Mouse (Mus musculus) urinary bladder, postnatal 25 days (tissue): ENCODE results near the gene Cdh1.
"Not testable (repeated sequence)": the region's sequence is repeated elsewhere in the genome, so short reads cannot be mapped to it uniquely, and the experiment has no call there.

Experiments
- DNase-seq: peaks from one replicate; pipeline ENCODE4 v3.0.0; 2022; ENCODE audit warnings: low spot score

Cdh1 gene

GRCm38 (mm10) chr8:106592458-106592857, 10.7 kb upstream of the Cdh1 start:
- no peak for DNase-seq

- DNase-seq, result not testable (repeated sequence)
These were observed 7.5 kb upstream of the Cdh1 start for GRCm38 (mm10) chr8:106595623-106596022.

GRCm38 (mm10) chr8:106597067-106597466, 6.1 kb upstream of the Cdh1 start:
- no peak for DNase-seq

GRCm38 (mm10) chr8:106599265-106599979, 3.7 kb upstream of the Cdh1 start:
- DNase-seq, result no peak

GRCm38 (mm10) chr8:106603933-106604332, 782 bp downstream of the Cdh1 start:
- DNase-seq, result no peak

- DNase-seq, result no peak
These were observed 2.5 kb downstream of the Cdh1 start for GRCm38 (mm10) chr8:106605657-106606056.

GRCm38 (mm10) chr8:106606121-106606520, 3.0 kb downstream of the Cdh1 start:
- no peak for DNase-seq

GRCm38 (mm10) chr8:106606601-106607145, 3.5 kb downstream of the Cdh1 start:
- no peak for DNase-seq

- DNase-seq, result not testable (repeated sequence)
These were observed 4.6 kb downstream of the Cdh1 start for GRCm38 (mm10) chr8:106607783-106608182.

- DNase-seq, result no peak
These were observed 5.3 kb downstream of the Cdh1 start for GRCm38 (mm10) chr8:106608425-106608824.

- no peak for DNase-seq
These were observed 6.1 kb downstream of the Cdh1 start for GRCm38 (mm10) chr8:106609076-106609903.

GRCm38 (mm10) chr8:106610958-106611640, 7.9 kb downstream of the Cdh1 start:
- DNase-seq, result no peak

GRCm38 (mm10) chr8:106612047-106612446, 8.9 kb downstream of the Cdh1 start:
- no peak for DNase-seq

- no peak for DNase-seq
These were observed 11.6 kb downstream of the Cdh1 start for GRCm38 (mm10) chr8:106614704-106615103.

- DNase-seq, result no peak
These were observed 12.6 kb downstream of the Cdh1 start for GRCm38 (mm10) chr8:106615661-106616299.

- no peak for DNase-seq
These were observed 13.5 kb downstream of the Cdh1 start for GRCm38 (mm10) chr8:106616679-106617078.

GRCm38 (mm10) chr8:106617196-106617595, 14.0 kb downstream of the Cdh1 start:
- no peak for DNase-seq

- DNase-seq, result no peak
These were observed 14.7 kb downstream of the Cdh1 start for GRCm38 (mm10) chr8:106617865-106618264.

GRCm38 (mm10) chr8:106618324-106618723, 15.2 kb downstream of the Cdh1 start:
- DNase-seq, result no peak

GRCm38 (mm10) chr8:106619549-106620245, 16.5 kb downstream of the Cdh1 start:
- DNase-seq, result peak; percentile 57

GRCm38 (mm10) chr8:106620488-106620887, 17.3 kb downstream of the Cdh1 start:
- no peak for DNase-seq
